19 mouse cellular contexts compared by ENCODE assay signal in genomic region chr2:27630601-27631285, GRCm38 (mm10).
"Had no signal": no experiment of that assay in that cellular context is flagged by ENCODE, and none has a peak within 500 bp of the region (broad histone marks: within the 10 kb centered on the region; RNA-seq: fewer than 3 reads in every experiment).

No protein-coding gene starts in this region.

- ATAC-seq: midbrain, embryonic 13.5 days; midbrain, embryonic 15.5 days had no signal

- H3K9me3 ChIP-seq: liver, embryonic 13.5 days; liver, embryonic 15.5 days; midbrain, embryonic 10.5 days; midbrain, embryonic 13.5 days; midbrain, embryonic 15.5 days; neural tube, embryonic 13.5 days; neural tube, embryonic 15.5 days had no signal

- H3K27me3 ChIP-seq: liver, embryonic 13.5 days; liver, embryonic 15.5 days; midbrain, embryonic 13.5 days; midbrain, embryonic 15.5 days; neural tube, embryonic 13.5 days; neural tube, embryonic 15.5 days had no signal

- DNase-seq: liver, embryonic 13.5 days; lung, adult 18-20 months; lung, embryonic 14.5 days; lung, postnatal 10 days; lung, postnatal 4 days; retina, postnatal 1 day; right cerebral cortex, postnatal 14 days; right cerebral cortex, postnatal 4 days; spleen, adult 18-20 months; thymus, adult 18-20 months; thymus, postnatal 25 days; thymus, postnatal 4 days had no signal

- H3K9ac ChIP-seq: liver, embryonic 13.5 days; liver, embryonic 15.5 days; lung, embryonic 14.5 days; midbrain, embryonic 13.5 days; midbrain, embryonic 15.5 days; neural tube, embryonic 13.5 days; neural tube, embryonic 15.5 days had no signal

- H3K4me2 ChIP-seq: liver, embryonic 13.5 days; liver, embryonic 15.5 days; lung, embryonic 14.5 days; midbrain, embryonic 13.5 days; midbrain, embryonic 15.5 days; neural tube, embryonic 13.5 days; neural tube, embryonic 15.5 days had no signal

- H3K27ac ChIP-seq: liver, embryonic 13.5 days; liver, embryonic 15.5 days; midbrain, embryonic 10.5 days; midbrain, embryonic 13.5 days; midbrain, embryonic 15.5 days; neural tube, embryonic 13.5 days; neural tube, embryonic 15.5 days had no signal

- H3K36me3 ChIP-seq: liver, embryonic 13.5 days; liver, embryonic 15.5 days; midbrain, embryonic 10.5 days; midbrain, embryonic 13.5 days; midbrain, embryonic 15.5 days; neural tube, embryonic 13.5 days; neural tube, embryonic 15.5 days had no signal

- H3K4me3 ChIP-seq: liver, embryonic 13.5 days; liver, embryonic 15.5 days; midbrain, embryonic 10.5 days; midbrain, embryonic 13.5 days; midbrain, embryonic 15.5 days; myocyte; neural tube, embryonic 13.5 days; neural tube, embryonic 15.5 days had no signal
